Mouse (Mus musculus): ENCODE measurements at regions not wholly inside any gene's neighbourhood (a gene's known extent, or its start where the extent isn't known, plus 50 kb on each side); places are given as distances from the start of the nearest gene placed in this dataset.

DNA sequence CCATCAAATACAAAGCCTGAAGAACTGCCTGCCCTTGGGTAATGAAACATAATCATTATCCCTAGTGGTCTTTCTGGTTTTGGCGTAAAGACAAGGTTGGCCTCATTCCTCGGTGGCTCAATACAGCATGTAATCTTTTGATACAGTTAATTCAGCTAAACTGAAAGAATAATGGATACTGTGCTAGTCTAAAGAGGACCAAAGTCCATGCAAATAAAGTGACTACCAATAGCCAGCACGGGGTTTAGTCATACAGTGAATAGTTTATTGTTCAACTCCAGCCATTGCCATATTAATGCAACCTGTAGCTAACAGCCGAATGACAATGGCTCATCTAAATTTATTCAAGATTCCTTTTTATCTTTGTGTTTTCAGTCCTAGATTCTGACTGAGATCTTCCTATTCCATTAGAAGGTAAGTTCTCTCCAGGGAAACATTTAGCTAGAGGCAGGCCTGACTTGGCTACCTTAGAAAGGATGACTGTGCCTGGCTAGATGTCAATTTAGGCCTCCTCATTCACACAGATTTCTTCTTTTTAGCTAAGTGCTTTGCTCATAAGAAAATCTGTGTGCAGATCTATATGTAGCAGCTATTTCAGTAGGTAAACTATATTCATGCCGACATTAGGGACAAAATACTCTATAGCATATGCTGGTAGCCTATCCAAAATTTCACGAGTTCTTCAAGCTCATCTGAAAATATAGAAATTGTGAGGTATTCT lies 74.4 kb downstream of the Arrdc3 start:
- H3K4me2 ChIP-seq (ENCODE audit: low read length): no peak overlapping the region
- 91% methylated on average over 6 of the region's 6 CpGs for WGBS
- H3K27ac ChIP-seq (ENCODE audit: low read depth): no peak overlapping the region
- no peak overlapping the region for H3K9ac ChIP-seq (ENCODE audit: low read length)
- no peaks in the 10 kb centered on the region for H3K4me1 ChIP-seq (replicated peaks; ENCODE audit: control insufficient read depth, insufficient read depth, low read length)
- no peaks in the 10 kb centered on the region for H3K9me3 ChIP-seq (ENCODE audit: control insufficient read depth, low read length)
- no peaks in the 10 kb centered on the region for H3K27me3 ChIP-seq (replicated peaks; ENCODE audit: control insufficient read depth, insufficient read depth, low read length)
- DNase-seq (ENCODE audit: low spot score) (no peak), ATAC-seq (replicated peaks; ENCODE audit: low FRiP score, low TSS enrichment, low read depth) (no peak)
- H3K4me3 ChIP-seq (ENCODE audit: low read depth, low read length): no peak overlapping the region
- no peaks in the 10 kb centered on the region for H3K36me3 ChIP-seq (ENCODE audit: control insufficient read depth, insufficient read depth, low read length)

DNA sequence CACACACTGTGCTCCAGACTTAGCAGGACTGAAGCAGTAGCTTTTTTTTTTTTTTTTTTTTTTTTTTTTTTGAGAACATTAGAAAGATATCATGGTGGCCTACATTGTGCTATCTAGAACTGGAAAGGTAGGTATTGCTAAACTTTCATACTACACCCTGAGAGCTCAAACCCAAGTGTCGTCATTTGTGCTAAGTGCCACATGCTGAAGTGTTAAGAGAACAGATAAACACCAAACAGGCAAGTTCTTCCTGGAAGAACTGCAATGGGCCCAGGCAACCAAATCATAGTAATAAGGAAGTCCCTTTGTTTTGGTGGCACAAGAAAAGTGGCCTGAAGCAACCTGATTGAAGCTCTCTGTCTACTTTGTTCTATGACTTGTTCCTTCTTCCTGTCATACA lies 76.6 kb downstream of the Arrdc3 start:
- no peak for DNase-seq (ENCODE audit: low spot score)
- H3K9ac ChIP-seq (ENCODE audit: low read length): no peak overlapping the region
- no peaks in the 10 kb centered on the region for H3K9me3 ChIP-seq (ENCODE audit: control insufficient read depth, low read length)
- H3K27ac ChIP-seq (ENCODE audit: low read depth): no peak overlapping the region
- ATAC-seq (replicated peaks; ENCODE audit: low FRiP score, low TSS enrichment, low read depth): no peak
- H3K4me1 ChIP-seq (replicated peaks; ENCODE audit: control insufficient read depth, insufficient read depth, low read length): no peaks in the 10 kb centered on the region
- 88% methylated on average over 1 of the region's 1 CpGs for WGBS
- H3K36me3 ChIP-seq (ENCODE audit: control insufficient read depth, insufficient read depth, low read length): no peaks in the 10 kb centered on the region
- no peaks in the 10 kb centered on the region for H3K27me3 ChIP-seq (replicated peaks; ENCODE audit: control insufficient read depth, insufficient read depth, low read length)
- no peak overlapping the region for H3K4me2 ChIP-seq (ENCODE audit: low read length)
- H3K4me3 ChIP-seq (ENCODE audit: low read depth, low read length): no peak overlapping the region

DNA sequence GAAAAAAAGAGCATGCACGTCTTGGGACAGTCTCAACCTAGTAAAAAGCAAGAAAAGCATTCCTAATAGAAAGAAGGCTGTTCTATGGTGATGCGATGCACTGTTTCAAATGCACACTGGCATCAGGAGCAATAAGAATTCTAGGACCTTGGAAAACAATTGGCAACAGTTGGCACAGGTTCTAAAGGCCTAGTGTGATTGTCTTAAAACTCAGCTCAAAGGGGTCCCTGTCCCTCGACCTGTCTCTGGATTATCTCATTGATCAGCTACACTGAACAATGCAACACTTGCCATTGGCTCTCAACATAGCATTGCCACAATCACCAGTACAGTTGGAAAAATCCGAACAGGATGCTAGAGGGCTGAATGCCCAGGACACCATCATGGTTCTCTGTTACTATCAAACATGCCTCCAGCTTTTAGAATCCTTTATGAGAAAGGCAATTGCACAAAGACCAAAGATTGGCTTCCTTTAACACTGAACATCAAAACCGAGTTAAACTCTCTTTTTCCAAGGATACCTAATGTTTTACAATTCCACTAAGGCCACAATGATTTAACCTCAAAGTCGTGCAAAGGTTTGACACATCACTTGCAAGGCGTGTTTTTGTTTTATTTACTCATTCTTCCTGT lies 78.9 kb downstream of the Arrdc3 start:
- no peak for DNase-seq (ENCODE audit: low spot score)
- H3K4me2 ChIP-seq (ENCODE audit: low read length): peak overlapping the region; percentile 70
- H3K9me3 ChIP-seq (ENCODE audit: control insufficient read depth, low read length): no peaks in the 10 kb centered on the region
- no peak overlapping the region for H3K9ac ChIP-seq (ENCODE audit: low read length)
- H3K4me1 ChIP-seq (replicated peaks; ENCODE audit: control insufficient read depth, insufficient read depth, low read length): no peaks in the 10 kb centered on the region
- H3K4me3 ChIP-seq (ENCODE audit: low read depth, low read length): peak overlapping the region; percentile 38; the same call in 1 of the 2 replicates
- no peak overlapping the region for H3K27ac ChIP-seq (ENCODE audit: low read depth)
- H3K27me3 ChIP-seq (replicated peaks; ENCODE audit: control insufficient read depth, insufficient read depth, low read length): no peaks in the 10 kb centered on the region
- no peak for ATAC-seq (replicated peaks; ENCODE audit: low FRiP score, low TSS enrichment, low read depth)
- H3K36me3 ChIP-seq (ENCODE audit: control insufficient read depth, insufficient read depth, low read length): no peaks in the 10 kb centered on the region
- WGBS: 53% methylated on average over 7 of the region's 7 CpGs

DNA sequence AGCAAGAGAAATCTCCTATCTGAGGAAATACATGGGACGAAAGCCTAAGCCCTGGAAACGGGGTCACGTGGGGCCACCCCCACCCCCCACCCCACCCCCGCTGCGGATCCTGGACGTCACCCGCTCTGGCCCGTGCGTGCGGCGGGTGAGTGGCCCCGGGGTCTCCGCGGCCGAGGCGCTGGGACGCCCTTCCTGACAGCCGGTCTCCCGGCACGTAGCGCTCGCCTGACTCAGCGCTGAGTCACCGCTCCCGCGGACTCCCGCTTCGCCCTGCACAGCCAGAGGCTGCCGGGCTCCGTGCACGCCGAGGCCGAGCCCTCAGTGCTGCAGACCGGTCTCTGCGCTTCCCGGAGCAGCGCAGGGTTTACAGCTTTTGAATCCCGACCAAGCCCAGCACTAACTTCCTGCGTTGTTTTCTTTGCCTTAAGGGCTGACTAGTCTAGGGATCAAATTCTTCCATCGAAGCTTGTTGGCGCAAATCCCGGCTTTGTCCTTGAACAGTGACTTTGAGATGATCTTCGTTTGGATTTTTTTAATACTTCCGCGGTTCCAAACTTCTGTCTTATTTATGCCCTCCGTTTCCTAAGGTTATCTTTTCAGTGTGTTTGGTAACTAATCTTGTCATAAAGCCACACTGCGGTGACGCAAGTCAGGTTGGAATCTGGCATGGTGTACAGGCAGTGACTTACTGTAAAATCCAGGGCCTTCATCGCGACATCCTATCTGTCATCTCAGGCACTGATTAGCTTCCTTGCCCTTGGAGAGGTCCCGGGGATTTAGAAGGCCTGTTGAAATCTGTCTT lies 79.8 kb downstream of the Arrdc3 start:
- ATAC-seq (replicated peaks; ENCODE audit: low FRiP score, low TSS enrichment, low read depth) (peak; percentile 98), DNase-seq (ENCODE audit: low spot score) (peak; percentile 91)
- H3K27ac ChIP-seq (ENCODE audit: low read depth): peak overlapping the region; percentile 82
- H3K27me3 ChIP-seq (replicated peaks; ENCODE audit: control insufficient read depth, insufficient read depth, low read length): no peaks in the 10 kb centered on the region
- peak overlapping the region; percentile 56 for H3K9ac ChIP-seq (ENCODE audit: low read length)
- peak overlapping the region; percentile 38 for H3K4me3 ChIP-seq (ENCODE audit: low read depth, low read length)
- no peaks in the 10 kb centered on the region for H3K9me3 ChIP-seq (ENCODE audit: control insufficient read depth, low read length)
- H3K36me3 ChIP-seq (ENCODE audit: control insufficient read depth, insufficient read depth, low read length): no peaks in the 10 kb centered on the region
- H3K4me1 ChIP-seq (replicated peaks; ENCODE audit: control insufficient read depth, insufficient read depth, low read length): no peaks in the 10 kb centered on the region
- WGBS: 3% methylated on average over 49 of the region's 51 CpGs
- peak overlapping the region; percentile 70 for H3K4me2 ChIP-seq (ENCODE audit: low read length)

DNA sequence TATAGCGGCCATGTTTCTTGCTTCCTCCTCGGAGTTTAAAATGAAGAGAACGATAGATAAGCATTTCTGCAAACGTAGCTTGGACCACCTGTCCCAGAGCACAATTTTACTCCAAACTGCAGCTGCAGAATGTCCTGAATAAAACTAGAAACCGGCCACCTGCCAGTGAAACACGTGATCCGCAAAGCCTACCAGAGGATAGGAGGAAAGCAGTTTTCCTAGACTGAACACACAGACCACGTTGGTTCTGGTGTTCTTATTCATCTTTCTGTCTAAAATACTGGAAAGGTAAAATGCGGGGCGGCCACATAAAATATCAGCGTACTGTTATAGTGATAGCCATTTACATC lies 80.4 kb downstream of the Arrdc3 start:
- Histone ChIP-seq H3K4me2 (ENCODE audit: low read length) (peak overlapping the region; percentile 70), H3K4me1 (replicated peaks; ENCODE audit: control insufficient read depth, insufficient read depth, low read length) (no peaks in the 10 kb centered on the region), H3K27me3 (replicated peaks; ENCODE audit: control insufficient read depth, insufficient read depth, low read length) (no peaks in the 10 kb centered on the region), H3K9me3 (ENCODE audit: control insufficient read depth, low read length) (no peaks in the 10 kb centered on the region), H3K36me3 (ENCODE audit: control insufficient read depth, insufficient read depth, low read length) (no peaks in the 10 kb centered on the region), H3K27ac (ENCODE audit: low read depth) (peak overlapping the region; percentile 82), H3K4me3 (ENCODE audit: low read depth, low read length) (peak overlapping the region; percentile 38; the same call in 1 of the 2 replicates), H3K9ac (ENCODE audit: low read length) (no peak overlapping the region)
- ATAC-seq (replicated peaks; ENCODE audit: low FRiP score, low TSS enrichment, low read depth) (0 out of 2 replicates have a peak, but pooled peaks have one; percentile 4), DNase-seq (ENCODE audit: low spot score) (peak; percentile 76)
- 61% methylated on average over 11 of the region's 11 CpGs for WGBS

DNA sequence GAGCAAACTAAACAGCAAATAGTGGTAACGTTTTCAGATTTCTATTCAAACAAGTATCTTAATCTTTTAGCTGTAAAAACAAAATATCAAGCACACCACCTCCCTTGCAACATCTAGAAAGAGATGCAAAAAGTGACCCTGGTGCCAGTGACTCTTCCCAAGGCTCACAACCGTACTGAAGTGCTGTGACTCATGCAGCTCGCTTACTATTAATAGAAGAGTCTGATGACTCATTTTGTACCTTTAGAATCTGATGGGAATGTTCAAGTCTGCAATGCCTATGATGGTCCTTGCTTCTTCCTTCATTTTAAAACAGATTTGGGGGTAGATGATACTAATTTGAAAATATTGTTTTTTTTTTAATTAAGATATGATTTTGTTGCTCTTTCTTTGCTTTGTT lies 88.5 kb downstream of the Arrdc3 start:
- H3K4me3 ChIP-seq (ENCODE audit: low read depth, low read length): no peak overlapping the region
- 71% methylated on average over 3 of the region's 3 CpGs for WGBS

DNA sequence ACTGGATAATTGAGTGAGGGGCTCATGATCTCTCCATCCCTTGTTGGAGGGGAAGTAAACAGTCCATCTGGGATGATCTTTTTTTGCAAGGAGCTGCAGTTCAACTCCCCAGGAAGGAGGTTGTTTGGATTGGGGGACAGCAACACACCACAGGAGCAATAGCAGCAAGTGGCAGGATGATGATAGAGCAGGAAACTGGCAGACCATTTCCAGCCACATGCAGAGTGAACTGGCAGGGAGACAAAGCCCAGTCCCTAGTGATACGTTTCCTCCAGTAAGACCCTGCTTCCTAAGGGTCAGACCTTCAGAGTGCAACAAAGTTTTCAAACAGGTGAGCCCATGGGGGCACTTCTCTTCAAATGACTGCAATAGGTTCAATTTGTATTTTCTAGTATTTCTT lies 91.2 kb downstream of the Arrdc3 start:
- WGBS: 39% methylated on average over 1 of the region's 1 CpGs
- Histone ChIP-seq H3K27ac (ENCODE audit: low read depth) (no peak overlapping the region), H3K36me3 (ENCODE audit: control insufficient read depth, insufficient read depth, low read length) (no peaks in the 10 kb centered on the region), H3K4me3 (ENCODE audit: low read depth, low read length) (no peak overlapping the region), H3K27me3 (replicated peaks; ENCODE audit: control insufficient read depth, insufficient read depth, low read length) (no peaks in the 10 kb centered on the region), H3K4me1 (replicated peaks; ENCODE audit: control insufficient read depth, insufficient read depth, low read length) (0 out of 2 replicates have a peak, but pooled peaks cover 2% of the 10 kb centered on the region), H3K4me2 (ENCODE audit: low read length) (no peak overlapping the region), H3K9me3 (ENCODE audit: control insufficient read depth, low read length) (no peaks in the 10 kb centered on the region), H3K9ac (ENCODE audit: low read length) (no peak overlapping the region)
- no peak for DNase-seq (ENCODE audit: low spot score)
- no peak for ATAC-seq (replicated peaks; ENCODE audit: low FRiP score, low TSS enrichment, low read depth)

More for the DNA sequence above, 88.5 kb downstream of the Arrdc3 start:
- H3K9me3 ChIP-seq (ENCODE audit: control insufficient read depth, low read length): no peaks in the 10 kb centered on the region
- no peaks in the 10 kb centered on the region for H3K27me3 ChIP-seq (replicated peaks; ENCODE audit: control insufficient read depth, insufficient read depth, low read length)
- no peak overlapping the region for H3K9ac ChIP-seq (ENCODE audit: low read length)
- DNase-seq (ENCODE audit: low spot score) (no peak), ATAC-seq (replicated peaks; ENCODE audit: low FRiP score, low TSS enrichment, low read depth) (no peak)
- H3K36me3 ChIP-seq (ENCODE audit: control insufficient read depth, insufficient read depth, low read length): no peaks in the 10 kb centered on the region
- H3K27ac ChIP-seq (ENCODE audit: low read depth): no peak overlapping the region
- 0 out of 2 replicates have a peak, but pooled peaks cover 2% of the 10 kb centered on the region for H3K4me1 ChIP-seq (replicated peaks; ENCODE audit: control insufficient read depth, insufficient read depth, low read length)
- H3K4me2 ChIP-seq (ENCODE audit: low read length): no peak overlapping the region

DNA sequence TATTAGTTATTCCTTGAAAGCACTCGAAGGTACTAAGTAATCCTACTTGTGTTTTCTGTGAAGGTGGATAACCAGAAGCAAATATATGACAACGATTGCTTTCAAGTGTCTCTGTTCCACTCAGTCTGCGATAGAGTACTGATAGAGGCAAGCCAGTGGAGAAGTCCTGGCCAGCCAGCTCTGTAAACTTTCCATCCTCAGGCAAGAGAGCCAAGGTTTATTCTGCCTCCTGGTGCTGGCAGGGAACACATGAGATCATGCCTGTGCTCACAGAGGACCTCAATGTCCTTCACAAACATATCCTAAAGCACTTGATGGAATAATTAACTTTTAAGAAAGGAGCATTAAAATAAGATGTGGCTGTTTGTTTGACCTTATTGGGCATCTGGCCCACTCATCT lies 94.1 kb downstream of the Arrdc3 start:
- ATAC-seq (replicated peaks; ENCODE audit: low FRiP score, low TSS enrichment, low read depth): no peak
- WGBS: 83% methylated on average over 3 of the region's 3 CpGs

More for the DNA sequence above, 94.1 kb downstream of the Arrdc3 start:
- Histone ChIP-seq H3K27ac (ENCODE audit: low read depth) (no peak overlapping the region), H3K9me3 (ENCODE audit: control insufficient read depth, low read length) (no peaks in the 10 kb centered on the region), H3K27me3 (replicated peaks; ENCODE audit: control insufficient read depth, insufficient read depth, low read length) (no peaks in the 10 kb centered on the region), H3K36me3 (ENCODE audit: control insufficient read depth, insufficient read depth, low read length) (no peaks in the 10 kb centered on the region), H3K4me1 (replicated peaks; ENCODE audit: control insufficient read depth, insufficient read depth, low read length) (0 out of 2 replicates have a peak, but pooled peaks cover 2% of the 10 kb centered on the region), H3K4me2 (ENCODE audit: low read length) (no peak overlapping the region), H3K4me3 (ENCODE audit: low read depth, low read length) (no peak overlapping the region), H3K9ac (ENCODE audit: low read length) (no peak overlapping the region)
- no peak for DNase-seq (ENCODE audit: low spot score)
